Mouse (Mus musculus): Measurements from ENCODE around the gene 1700003E16Rik. TPM values are rescaled to one million over a fixed set of nuclear protein-coding genes. Genes with fewer than 3 reads are reported as not detected.
"Not testable (repeated sequence)": the region's sequence is repeated elsewhere in the genome, so short reads cannot be mapped to it uniquely, and the experiment has no call there.

1700003E16Rik gene
- total RNA-seq, 4 experiments from 2014 or later = 21.2 to 23.8 (median 22.7) TPM

GRCm38 (mm10) chr6:83155552-83156238 is 509 bp upstream of the 1700003E16Rik start:
- no peak for DNase-seq (ENCODE audit: low spot score in 2 of 2)

GRCm38 (mm10) chr6:83159456-83159855 is 3.3 kb downstream of the 1700003E16Rik start:
- not testable (repeated sequence) for DNase-seq (ENCODE audit: low spot score in 2 of 2)

GRCm38 (mm10) chr6:83161442-83161841 is 5.2 kb downstream of the 1700003E16Rik start:
- no peak for DNase-seq (ENCODE audit: low spot score in 2 of 2)

GRCm38 (mm10) chr6:83161921-83162641 is 5.9 kb downstream of the 1700003E16Rik start:
- no peak for DNase-seq (ENCODE audit: low spot score in 2 of 2)

- peak in 1 of 2 experiments; percentile 66 for DNase-seq (ENCODE audit: low spot score in 2 of 2)
These were observed 6.5 kb downstream of the 1700003E16Rik start for GRCm38 (mm10) chr6:83162701-83163100.

GRCm38 (mm10) chr6:83165026-83165606 is 8.9 kb downstream of the 1700003E16Rik start:
- no peak for DNase-seq (ENCODE audit: low spot score in 2 of 2)

GRCm38 (mm10) chr6:83165607-83166242 is 9.5 kb downstream of the 1700003E16Rik start, which contains the start of gene Dctn1:
Gene Dctn1, plus strand, starts transcription at chr6:83165920.
- peak; percentile 89 to 94 for DNase-seq (ENCODE audit: low spot score in 2 of 2)

GRCm38 (mm10) chr6:83166243-83166630 is 10.0 kb downstream of the 1700003E16Rik start:
- DNase-seq (ENCODE audit: low spot score in 2 of 2) = no peak

GRCm38 (mm10) chr6:83169872-83170271 is 13.7 kb downstream of the 1700003E16Rik start:
- no peak for DNase-seq (ENCODE audit: low spot score in 2 of 2)

- DNase-seq (ENCODE audit: low spot score in 2 of 2) = no peak
These were observed 14.9 kb downstream of the 1700003E16Rik start for GRCm38 (mm10) chr6:83171063-83171462.

GRCm38 (mm10) chr6:83172240-83172920 is 16.2 kb downstream of the 1700003E16Rik start:
- peak in 1 of 2 experiments; percentile 75 for DNase-seq (ENCODE audit: low spot score in 2 of 2)

DNA sequence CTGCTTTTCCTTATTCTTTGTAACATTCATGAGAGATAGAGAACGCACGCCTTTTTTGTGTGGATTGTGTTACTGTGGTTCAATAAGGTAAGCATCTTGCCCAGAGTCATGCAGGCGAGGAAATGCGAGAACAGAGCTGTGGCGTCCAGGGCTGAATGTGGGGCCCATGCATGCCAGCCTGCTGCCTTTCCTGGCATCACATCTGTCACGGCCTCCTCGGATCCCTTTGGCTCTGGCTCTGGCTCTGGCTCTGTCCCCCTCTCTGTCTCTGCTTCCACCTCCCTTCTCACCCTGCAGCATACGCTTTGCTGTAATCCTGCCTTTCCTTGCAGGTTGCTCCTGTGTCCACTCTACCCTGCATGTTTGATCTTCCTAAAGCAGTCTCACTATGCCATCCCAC is 19.8 kb downstream of the 1700003E16Rik start:
- DNase-seq (ENCODE audit: low spot score in 2 of 2) = no peak

GRCm38 (mm10) chr6:83179390-83180117 is 23.4 kb downstream of the 1700003E16Rik start:
- peak; percentile 68 to 75 for DNase-seq (ENCODE audit: low spot score in 2 of 2)

GRCm38 (mm10) chr6:83180605-83181004 is 24.4 kb downstream of the 1700003E16Rik start:
- DNase-seq (ENCODE audit: low spot score in 2 of 2) = no peak

- DNase-seq (ENCODE audit: low spot score in 2 of 2) = no peak
These were observed 28.7 kb downstream of the 1700003E16Rik start for GRCm38 (mm10) chr6:83184858-83185435.

DNA sequence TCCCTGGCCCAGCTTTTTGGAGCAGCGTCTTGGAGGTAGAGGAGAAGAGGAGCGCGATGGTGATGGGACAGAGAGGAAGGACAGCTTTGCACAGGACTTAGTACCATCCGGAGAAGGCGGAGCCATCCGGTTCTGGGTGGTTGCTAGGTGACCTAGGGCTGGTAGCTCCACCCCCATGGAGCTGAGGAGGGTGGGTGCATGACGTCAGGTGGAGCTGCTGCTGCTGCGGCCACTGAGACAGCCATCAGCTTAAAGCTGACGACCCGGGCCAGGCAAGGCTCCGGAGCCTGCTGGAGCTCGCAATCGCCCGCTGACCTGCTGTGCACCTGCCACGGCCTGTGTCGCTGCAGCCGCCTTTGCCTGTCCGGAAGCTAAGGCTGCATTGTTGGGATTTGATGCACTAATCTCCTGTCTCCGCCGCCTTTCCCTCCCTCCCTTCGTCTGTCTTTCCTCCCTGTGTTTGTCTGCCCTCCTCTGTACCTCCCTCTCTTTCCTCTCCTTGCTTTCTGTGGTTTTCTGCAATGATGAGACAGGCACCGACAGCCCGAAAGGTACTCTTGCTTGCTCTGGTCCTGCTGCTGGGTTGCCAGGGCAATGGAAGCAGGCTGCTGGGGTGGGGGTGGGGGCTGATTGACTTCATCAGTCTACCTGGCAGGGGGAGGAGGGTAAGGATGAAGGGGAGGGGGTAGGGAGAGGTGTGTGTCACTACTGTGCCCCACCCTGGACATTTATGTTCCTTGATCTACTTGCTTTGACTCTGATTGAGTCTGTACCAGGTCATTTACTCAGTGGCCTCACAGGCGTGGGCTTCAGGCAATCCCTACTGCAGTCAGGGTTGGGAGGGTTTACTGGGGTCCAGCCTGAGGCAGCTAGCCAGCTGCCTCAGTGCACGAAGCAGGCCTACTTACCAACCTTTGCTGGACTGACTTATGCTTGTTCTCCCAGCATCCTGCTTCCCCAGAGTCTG is 30.0 kb downstream of the 1700003E16Rik start:
- DNase-seq (ENCODE audit: low spot score in 2 of 2) = peak; percentile 92 to 93

GRCm38 (mm10) chr6:83186946-83187345 is 30.7 kb downstream of the 1700003E16Rik start:
- DNase-seq (ENCODE audit: low spot score in 2 of 2) = no peak

GRCm38 (mm10) chr6:83193571-83193970 is 37.4 kb downstream of the 1700003E16Rik start:
- DNase-seq (ENCODE audit: low spot score in 2 of 2) = no peak

Data from layer of hippocampus, adult 8-10 months (tissue).